Mouse (Mus musculus): ENCODE data around the gene Pkp1. TPM values are rescaled to one million over a fixed set of nuclear protein-coding genes. Genes with fewer than 3 reads are reported as not detected.

The Pkp1 gene
- not detected for total RNA-seq (2023)

GRCm38 (mm10) chr1:135918644-135919407 is at the start of gene Pkp1:
Pkp1 (minus strand) TSS chr1:135919207.

GRCm38 (mm10) chr1:135835716-135836483 is 83.1 kb downstream of the Pkp1 start, which contains the start of gene Tnnt2:
Tnnt2 (plus strand) TSS chr1:135836354.

Other genes starting within 250 kb of the Pkp1 start
- 42.7 TPM for gene Csrp1, start 199.1 kb downstream of the Pkp1 start, total RNA-seq (2023)
- not detected for gene Phlda3, start 153.1 kb downstream of the Pkp1 start, total RNA-seq (2023)
- gene Tnni1, start 139.8 kb downstream of the Pkp1 start, total RNA-seq (2023), result not detected
- gene Lad1, start 100.6 kb downstream of the Pkp1 start, total RNA-seq (2023), result 1.2 TPM
- gene Tnnt2, start 82.9 kb downstream of the Pkp1 start, total RNA-seq (2023), result not detected
- not detected for gene Igfn1, start 87.1 kb upstream of the Pkp1 start, total RNA-seq (2023)
- gene Tmem9, start 88.9 kb upstream of the Pkp1 start, total RNA-seq (2023), result 11.8 TPM
- gene Ascl5, start 131.6 kb upstream of the Pkp1 start, total RNA-seq (2023), result not detected
- 0.55 TPM for gene Cacna1s, start 133.5 kb upstream of the Pkp1 start, total RNA-seq (2023)
- gene Kif21b, start 212.2 kb upstream of the Pkp1 start, total RNA-seq (2023), result 364 TPM